8 mouse cellular contexts compared by ENCODE assay signal in genomic region chr11:65268310-65268709, GRCm38 (mm10). TPM values are rescaled to one million over a fixed set of nuclear protein-coding genes. Genes with fewer than 3 reads are reported as not detected.
DNase-seq lines count a peak whose midpoint lies in the region; ATAC-seq and TF ChIP-seq lines count a peak whose summit lies in the region.

No protein-coding gene starts in this region.

- TF ChIP-seq POLR2A in CH12.LX (IDR thresholded peaks at IDR 0.05; ENCODE audit: low read depth, low read length) = no peak
- TF ChIP-seq POLR2A in limb, embryonic 14.5 days (IDR thresholded peaks at IDR 0.05; ENCODE audit: borderline replicate concordance, extremely low read depth, insufficient read depth, insufficient read length) = no peak

- H3K4me3 ChIP-seq in CH12.LX (replicated peaks in 1 of 3; ENCODE audit: low read depth in 2 of 3, low read length in 2 of 3, poor library complexity in 1 of 3) = no peak overlapping the region
- no peak overlapping the region for H3K4me3 ChIP-seq in limb, embryonic 14.5 days (replicated peaks; ENCODE audit: low read length)

- no peak overlapping the region for H3K4me2 ChIP-seq in CH12.LX (ENCODE audit: insufficient read depth, low read depth, poor library complexity, severe bottlenecking)
- no peak overlapping the region for H3K4me2 ChIP-seq in limb, embryonic 14.5 days (replicated peaks; ENCODE audit: low read depth, low read length, severe bottlenecking)

- peak; percentile 44 to 55 for DNase-seq in heart, adult 18-20 months
- DNase-seq in heart, postnatal 25 days (ENCODE audit: low spot score) = no peak
- DNase-seq in CH12.LX (ENCODE audit: extremely low read depth) = peak; percentile 35
- DNase-seq in embryo, embryonic 10.5 days (ENCODE audit: low spot score) = peak; percentile 35
- peak; percentile 9 for DNase-seq in limb, embryonic 14.5 days (ENCODE audit: low spot score)
- no peak for DNase-seq in thymus, postnatal 4 days
- no peak for DNase-seq in gastrocnemius, adult 8-10 months (ENCODE audit: low spot score in 2 of 2)
- DNase-seq in gastrocnemius, adult 18-20 months (ENCODE audit: low spot score) = no peak

- H3K79me2 ChIP-seq in CH12.LX (replicated peaks; ENCODE audit: control insufficient read depth, extremely low read depth, insufficient read depth, poor library complexity, severe bottlenecking) = no peaks in the 10 kb centered on the region

- TF ChIP-seq EP300 in CH12.LX (IDR thresholded peaks at IDR 0.05; ENCODE audit: low read length) = no peak

- peaks cover 4% of the 10 kb centered on the region for H3K9me3 ChIP-seq in CH12.LX (replicated peaks; ENCODE audit: low read length)
- no peaks in the 10 kb centered on the region for H3K9me3 ChIP-seq in limb, embryonic 14.5 days (ENCODE audit: control insufficient read depth, low read length)

- in situ Hi-C loops in CH12.LX (cut with MboI; ENCODE audit: low pct_ligation_motif_present, low pct_unique_long_range_greater_than_20kb, low sequenced_read_pairs) = no loop called here

- H3K27me3 ChIP-seq in CH12.LX (replicated peaks) = no peaks in the 10 kb centered on the region
- H3K27me3 ChIP-seq in limb, embryonic 14.5 days (ENCODE audit: control insufficient read depth, insufficient read depth, low read length) = peaks cover 8% of the 10 kb centered on the region; the same call in 1 of the 2 replicates

- peak; percentile 59 for TF ChIP-seq RAD21 in CH12.LX (IDR thresholded peaks at IDR 0.05; ENCODE audit: low read depth, low read length)

- H3K4me1 ChIP-seq in CH12.LX (ENCODE audit: control insufficient read depth in 1 of 2, insufficient read depth in 2 of 2) = peaks cover 0 to 7% of the 10 kb centered on the region in 2 experiments; a peak in 2 of 4 replicates
- peaks cover 21% of the 10 kb centered on the region for H3K4me1 ChIP-seq in limb, embryonic 14.5 days (ENCODE audit: control insufficient read depth, insufficient read depth, low read length)

- no peak for ATAC-seq in limb, embryonic 14.5 days (ENCODE audit: low FRiP score, low read depth)

- no peak overlapping the region for H3K27ac ChIP-seq in CH12.LX (ENCODE audit: insufficient read depth, low read depth)
- no peak overlapping the region for H3K27ac ChIP-seq in limb, embryonic 14.5 days (replicated peaks; ENCODE audit: low read depth, low read length)

- H3K9ac ChIP-seq in CH12.LX (ENCODE audit: insufficient read depth, low read depth) = no peak overlapping the region
- H3K9ac ChIP-seq in limb, embryonic 14.5 days (ENCODE audit: low read depth, low read length, severe bottlenecking) = no peak overlapping the region

- WGBS in limb, embryonic 14.5 days = 33% methylated on average over 4 of the region's 4 CpGs

- H3K36me3 ChIP-seq in CH12.LX (replicated peaks in 1 of 2; ENCODE audit: control insufficient read depth in 1 of 2, insufficient read depth in 1 of 2, low read length in 1 of 2) = no peaks in the 10 kb centered on the region
- no peaks in the 10 kb centered on the region for H3K36me3 ChIP-seq in limb, embryonic 14.5 days (ENCODE audit: control insufficient read depth, insufficient read depth, low read length)

- dilution Hi-C loops in CH12.LX (cut with MboI; ENCODE audit: extremely low pct_ligation_motif_present, extremely low pct_unique_long_range_greater_than_20kb, low sequenced_read_pairs) = no loop called here

- peak in 1 of 2 experiments; percentile 47; a peak in 2 of 4 replicates for TF ChIP-seq CTCF in CH12.LX (conservative IDR thresholded peaks at IDR 0.05 in 1 of 2, IDR thresholded peaks at IDR 0.05 in 1 of 2; ENCODE audit: low read depth in 2 of 2, low read length in 2 of 2)

- intact Hi-C loops in heart, postnatal 25 days (cut with DNase I) = loop anchor here (2.0 to 5.0 kb wide), 2 partner anchors 32 to 61 kb away; no protein-coding TSS in a partner anchor

TF ChIP-seq in CH12.LX, 34 proteins besides CTCF, POLR2A, EP300 and RAD21:
- TF ChIP-seq BHLHE40 (IDR thresholded peaks at IDR 0.05; ENCODE audit: low read depth, low read length) (peak; percentile 60), MYC (IDR thresholded peaks at IDR 0.05; ENCODE audit: low read depth, low read length) (no peak), ZC3H11A (IDR thresholded peaks at IDR 0.05; ENCODE audit: low read depth, low read length) (no peak)

RNA-seq across cellular contexts. Expression of gene Myocd, which starts 1.5 kb away (rescaled TPM):
- 10 to 100 TPM; 65.5 to 66.9 TPM for total RNA-seq in heart, adult 18-20 months (2021)
- 100 to 1,000 TPM in 1 of 2 experiments, 10 to 100 TPM in 1; 85.7 to 101 TPM for total RNA-seq in heart, postnatal 25 days (2021)
- total RNA-seq in CH12.LX (2012; rRNA removed) = not detected in 2 replicates
- not detected in 2 replicates for total RNA-seq in CH12.LX (2014; rRNA removed)
- not detected in 2 replicates for polyA plus RNA-seq in CH12.LX (2012; ENCODE audit: insufficient read length, low read depth)
- polyA plus RNA-seq in limb, embryonic 14.5 days (2012; rRNA removed) = 0.39 and 0.59 TPM in 2 replicates
- 0.50 and 0.75 TPM in 2 replicates for polyA plus RNA-seq in limb, embryonic 14.5 days (2014; fragmentation: Nextera tagmentation; extraction: Ambion mirVana)
- 1 to 10 TPM in 2 of 4 experiments, under 1 TPM in 2; 0.39 to 1.2 (median 0.92) TPM for total RNA-seq in gastrocnemius, adult 8-10 months (2022)
- 1 to 10 TPM; 1.1 to 1.2 TPM for total RNA-seq in gastrocnemius, adult 18-20 months (2021)

Comparison
In these comparisons a context has a peak if more than half of its experiments do, and no peak if none do; other contexts are left out.
1. DNase-seq: peak in heart, adult 18-20 months (2 of 2), CH12.LX (single experiment), embryo, embryonic 10.5 days (single experiment) and limb, embryonic 14.5 days (single experiment); none in heart, postnatal 25 days (single experiment), thymus, postnatal 4 days (single experiment), gastrocnemius, adult 8-10 months (0 of 2) and gastrocnemius, adult 18-20 months (single experiment).
2. RNA of gene Myocd, which starts 1.5 kb away (total RNA-seq): 85.7 to 101 TPM in heart, postnatal 25 days and 65.5 to 66.9 TPM in heart, adult 18-20 months; 1.1 to 1.2 TPM in gastrocnemius, adult 18-20 months, 0.39 to 1.2 TPM in gastrocnemius, adult 8-10 months and not detected in CH12.LX; every median in the first group is over 10 times any median in the second.